Mouse (Mus musculus) heart, adult 2 months (tissue): Measurements from ENCODE around the gene Timm17a.

Experiments used
- CTCF ChIP-seq: fragments of 200-600 bp; IDR thresholded peaks from 2 replicates; pipeline ENCODE4 v1.8.1; 2022; ENCODE audit warnings: antibody characterized with exemption, mild to moderate bottlenecking, moderate library complexity
- POLR2A ChIP-seq: fragments of 200-500 bp; IDR thresholded peaks from 2 replicates; pipeline ENCODE4 v1.6.1; 2011; ENCODE audit warnings: mild to moderate bottlenecking, low read depth, low read length, control low read depth; ENCODE audit not compliant: insufficient read depth

DNA sequence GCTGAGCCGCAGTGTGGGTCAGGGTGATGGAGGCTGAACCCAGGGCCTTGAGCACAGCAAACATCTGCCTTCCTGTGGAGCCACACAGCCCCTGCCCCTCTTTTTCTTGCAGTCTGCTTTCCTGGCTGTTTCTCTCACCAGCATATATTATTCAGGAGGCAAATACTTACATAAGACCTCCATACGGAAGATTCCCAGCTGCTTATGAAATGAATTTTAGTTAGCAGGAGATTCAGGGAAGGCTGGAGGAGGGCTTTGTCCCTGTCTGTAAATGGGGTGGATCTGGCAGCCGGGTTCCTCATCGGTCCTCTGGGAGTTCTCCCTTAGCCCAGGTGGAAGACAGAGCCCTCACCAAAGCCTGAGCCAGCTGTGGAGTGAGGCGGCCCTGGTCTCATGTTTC is 14.8 kb upstream of the Timm17a start:
- TF ChIP-seq CTCF (no peak), POLR2A (no peak)
